Mouse (Mus musculus): ENCODE results near the gene Gm4907.
"Not testable (repeated sequence)": the region's sequence is repeated elsewhere in the genome, so short reads cannot be mapped to it uniquely, and the experiment has no call there.

The Gm4907 gene

GRCm38 (mm10) chrX:23882253-23882652 is at the start of gene Gm4907:
Gene Gm4907 (plus strand): TSS chrX:23882553.
- not testable (repeated sequence) for DNase-seq

- DNase-seq, result not testable (repeated sequence)
Measured at GRCm38 (mm10) chrX:23833784-23834183, 48.6 kb upstream of the Gm4907 start.

DNA sequence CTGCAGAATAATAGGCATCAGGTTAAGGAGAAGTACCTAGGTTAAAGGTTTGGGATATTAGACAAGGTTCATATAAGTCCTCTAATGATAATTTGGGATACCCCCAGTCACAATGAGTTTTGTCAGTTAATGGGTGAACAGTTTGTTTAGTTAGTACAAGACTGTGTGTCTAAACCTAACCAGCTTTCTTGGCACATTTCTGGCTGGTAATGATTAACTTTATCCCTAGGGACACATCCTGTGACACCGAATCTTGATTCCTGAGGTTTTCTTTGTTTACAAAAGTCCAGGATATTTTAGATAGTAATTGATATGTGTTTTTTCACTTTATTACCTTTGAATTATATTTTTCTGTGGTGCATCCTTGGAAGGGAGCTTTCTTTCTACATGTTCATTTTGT is 41.4 kb upstream of the Gm4907 start:
- peak in 1 of 2 experiments; percentile 22 for DNase-seq

- DNase-seq, result no peak
Measured at GRCm38 (mm10) chrX:23954161-23954560, 71.8 kb downstream of the Gm4907 start.
